Mouse (Mus musculus): ENCODE results near the gene Nolc1.
"Not testable (repeated sequence)": the region's sequence is repeated elsewhere in the genome, so short reads cannot be mapped to it uniquely, and the experiment has no call there.

Gene Nolc1

GRCm38 (mm10) chr19:46095291-46095690 lies 19.6 kb downstream of the Nolc1 start:
- DNase-seq = no peak

- no peak for DNase-seq
Measured at GRCm38 (mm10) chr19:46096396-46096795, 20.7 kb downstream of the Nolc1 start.

GRCm38 (mm10) chr19:46099561-46099960 lies 23.9 kb downstream of the Nolc1 start:
- DNase-seq = no peak

- DNase-seq = no peak
Measured at GRCm38 (mm10) chr19:46103437-46104186, 27.9 kb downstream of the Nolc1 start.

- no peak for DNase-seq
Measured at GRCm38 (mm10) chr19:46104187-46104557, 28.5 kb downstream of the Nolc1 start.

- no peak for DNase-seq
Measured at GRCm38 (mm10) chr19:46110214-46110613, 34.6 kb downstream of the Nolc1 start.

- DNase-seq = no peak
Measured at GRCm38 (mm10) chr19:46110781-46111180, 35.1 kb downstream of the Nolc1 start.

- DNase-seq = no peak
Measured at GRCm38 (mm10) chr19:46114617-46115016, 39.0 kb downstream of the Nolc1 start.

GRCm38 (mm10) chr19:46119458-46119857 lies 43.8 kb downstream of the Nolc1 start:
- no peak for DNase-seq

- DNase-seq = no peak
Measured at GRCm38 (mm10) chr19:46120872-46121271, 45.2 kb downstream of the Nolc1 start.

- no peak for DNase-seq
Measured at GRCm38 (mm10) chr19:46123876-46124275, 48.2 kb downstream of the Nolc1 start.

GRCm38 (mm10) chr19:46124651-46125050 lies 49.0 kb downstream of the Nolc1 start:
- DNase-seq = no peak

- no peak for DNase-seq
Measured at GRCm38 (mm10) chr19:46126301-46126700, 50.6 kb downstream of the Nolc1 start.

- DNase-seq = not testable (repeated sequence)
Measured at GRCm38 (mm10) chr19:46129737-46130136, 54.1 kb downstream of the Nolc1 start.

GRCm38 (mm10) chr19:46131283-46131682 lies 55.6 kb downstream of the Nolc1 start:
- DNase-seq = no peak

GRCm38 (mm10) chr19:46131694-46132525 lies 56.2 kb downstream of the Nolc1 start, which contains the start of gene Elovl3:
TSS of gene Elovl3 (plus strand) at chr19:46131897.
- DNase-seq = no peak

GRCm38 (mm10) chr19:46132577-46132976 lies 56.9 kb downstream of the Nolc1 start:
- no peak for DNase-seq
